Mouse (Mus musculus): ENCODE measurements at regions not wholly inside any gene's neighbourhood (a gene's known extent, or its start where the extent isn't known, plus 50 kb on each side); places are given as distances from the start of the nearest gene placed in this dataset.

DNA sequence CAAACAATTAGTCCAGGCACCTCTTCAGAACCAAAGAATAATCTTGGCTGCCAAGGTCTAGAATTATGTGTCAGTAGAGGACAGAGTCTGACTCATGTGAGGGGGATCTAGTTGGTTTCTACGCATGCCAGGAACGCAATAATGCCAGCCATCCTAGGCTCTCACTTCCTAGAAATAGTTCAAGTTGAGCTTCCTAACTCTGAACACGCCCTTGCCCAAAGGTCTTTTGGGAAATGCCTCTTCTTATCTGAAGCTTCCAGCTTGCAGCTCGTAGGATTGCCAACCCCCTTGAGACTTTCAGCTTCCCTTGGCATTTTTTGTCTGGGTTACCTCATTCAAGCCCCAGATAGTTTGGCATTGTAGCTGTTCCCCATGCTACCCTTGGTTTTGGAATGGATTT is 233.1 kb downstream of the Epha4 start:
- WGBS = 87% methylated on average over 4 of the region's 4 CpGs
- Histone ChIP-seq H3K27me3 (replicated peaks; ENCODE audit: control insufficient read depth, insufficient read depth, low read length) (no peaks in the 10 kb centered on the region), H3K4me3 (ENCODE audit: low read depth, low read length) (no peak overlapping the region), H3K9ac (ENCODE audit: low read depth, low read length) (no peak overlapping the region), H3K4me1 (ENCODE audit: control insufficient read depth, insufficient read depth, low read length) (no peaks in the 10 kb centered on the region), H3K9me3 (ENCODE audit: control insufficient read depth, low read length) (0 out of 2 replicates have a peak, but pooled peaks cover 3% of the 10 kb centered on the region), H3K4me2 (ENCODE audit: low read depth, low read length) (no peak overlapping the region), H3K36me3 (ENCODE audit: control insufficient read depth, insufficient read depth, low read length) (no peaks in the 10 kb centered on the region), H3K27ac (replicated peaks; ENCODE audit: low read depth, low read length) (no peak overlapping the region)
- no peak for ATAC-seq (ENCODE audit: low read depth)
- DNase-seq (ENCODE audit: low spot score) = no peak

DNA sequence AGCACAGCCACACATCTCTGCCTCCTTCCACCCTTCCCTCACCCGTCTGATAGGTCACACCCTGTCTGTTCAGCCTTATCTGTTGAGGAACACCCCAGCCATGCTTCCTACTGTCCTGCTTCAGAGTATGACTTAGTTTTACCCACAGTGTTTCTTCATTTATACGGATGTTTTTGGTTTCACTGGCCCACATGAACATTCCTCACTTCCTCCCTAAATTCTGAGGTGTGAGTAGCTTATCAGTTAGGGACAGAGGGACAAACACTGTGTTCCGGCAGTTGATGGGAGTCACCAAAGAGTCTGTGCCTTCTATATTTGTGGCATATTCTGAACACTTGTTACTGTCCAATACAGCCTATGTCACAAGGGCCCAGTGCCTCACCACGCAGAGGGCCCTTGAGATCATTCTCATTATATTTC is 216.2 kb downstream of the Epha4 start:
- H3K4me2 ChIP-seq (ENCODE audit: low read depth, low read length) = no peak overlapping the region
- H3K9me3 ChIP-seq (ENCODE audit: control insufficient read depth, low read length) = no peaks in the 10 kb centered on the region
- no peak overlapping the region for H3K27ac ChIP-seq (replicated peaks; ENCODE audit: low read depth, low read length)
- no peaks in the 10 kb centered on the region for H3K36me3 ChIP-seq (ENCODE audit: control insufficient read depth, insufficient read depth, low read length)
- no peak for ATAC-seq (ENCODE audit: low read depth)
- H3K9ac ChIP-seq (ENCODE audit: low read depth, low read length) = no peak overlapping the region
- no peaks in the 10 kb centered on the region for H3K27me3 ChIP-seq (replicated peaks; ENCODE audit: control insufficient read depth, insufficient read depth, low read length)
- DNase-seq (ENCODE audit: low spot score) = no peak
- 79% methylated on average over 4 of the region's 4 CpGs for WGBS
- H3K4me1 ChIP-seq (ENCODE audit: control insufficient read depth, insufficient read depth, low read length) = no peaks in the 10 kb centered on the region
- no peak overlapping the region for H3K4me3 ChIP-seq (ENCODE audit: low read depth, low read length)

DNA sequence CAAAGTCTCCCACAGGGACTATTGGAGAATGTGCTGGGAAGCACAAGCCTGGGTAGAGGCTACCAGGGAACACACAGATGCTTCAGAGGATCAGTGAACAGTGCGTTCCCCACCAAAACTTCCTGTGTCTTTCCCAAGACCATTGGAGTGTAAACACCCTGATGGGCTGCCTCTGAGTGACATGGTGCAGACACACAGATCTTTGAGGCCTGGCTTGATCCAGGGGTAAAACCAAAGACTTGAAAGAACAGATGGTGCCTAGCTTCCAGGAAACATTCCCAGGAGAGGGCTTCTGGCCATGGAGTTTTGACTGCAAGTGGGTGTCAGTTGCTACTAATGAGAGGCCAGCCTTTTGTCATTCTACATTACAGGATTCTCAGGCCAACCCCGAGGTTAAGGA is 214.1 kb downstream of the Epha4 start:
- WGBS = 55% methylated on average over 2 of the region's 2 CpGs
- ATAC-seq (ENCODE audit: low read depth) = no peak

DNA sequence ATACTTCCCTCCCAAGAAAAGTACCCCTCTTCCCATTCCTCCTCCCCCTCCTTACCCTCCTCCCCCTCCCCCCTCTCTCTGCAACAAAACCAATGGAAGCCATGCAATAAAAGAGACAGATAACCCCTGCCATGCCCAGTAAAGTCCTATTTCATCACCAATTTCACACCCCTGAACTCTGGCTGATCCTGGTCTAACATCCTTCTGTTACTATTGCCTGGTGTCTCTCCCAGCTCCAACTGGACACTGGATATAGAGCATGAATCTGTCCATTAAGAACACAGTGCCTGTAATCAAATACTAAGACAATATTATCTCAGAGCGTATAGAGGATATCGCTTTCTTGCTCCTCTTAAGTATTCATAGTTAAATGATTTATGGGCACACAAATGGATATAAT is 210.1 kb downstream of the Epha4 start:
- no peak overlapping the region for H3K9ac ChIP-seq (ENCODE audit: low read depth, low read length)
- WGBS = 77% methylated on average over 2 of the region's 2 CpGs
- H3K27ac ChIP-seq (replicated peaks; ENCODE audit: low read depth, low read length) = no peak overlapping the region
- no peak overlapping the region for H3K4me2 ChIP-seq (ENCODE audit: low read depth, low read length)
- no peak overlapping the region for H3K4me3 ChIP-seq (ENCODE audit: low read depth, low read length)
- no peaks in the 10 kb centered on the region for H3K9me3 ChIP-seq (ENCODE audit: control insufficient read depth, low read length)
- H3K4me1 ChIP-seq (ENCODE audit: control insufficient read depth, insufficient read depth, low read length) = no peaks in the 10 kb centered on the region
- ATAC-seq (ENCODE audit: low read depth) = no peak
- no peak for DNase-seq (ENCODE audit: low spot score)
- no peaks in the 10 kb centered on the region for H3K27me3 ChIP-seq (replicated peaks; ENCODE audit: control insufficient read depth, insufficient read depth, low read length)
- no peaks in the 10 kb centered on the region for H3K36me3 ChIP-seq (ENCODE audit: control insufficient read depth, insufficient read depth, low read length)

More for the DNA sequence above, 214.1 kb downstream of the Epha4 start:
- Histone ChIP-seq H3K36me3 (ENCODE audit: control insufficient read depth, insufficient read depth, low read length) (no peaks in the 10 kb centered on the region), H3K4me1 (ENCODE audit: control insufficient read depth, insufficient read depth, low read length) (no peaks in the 10 kb centered on the region), H3K4me3 (ENCODE audit: low read depth, low read length) (no peak overlapping the region), H3K9ac (ENCODE audit: low read depth, low read length) (no peak overlapping the region), H3K4me2 (ENCODE audit: low read depth, low read length) (no peak overlapping the region), H3K9me3 (ENCODE audit: control insufficient read depth, low read length) (no peaks in the 10 kb centered on the region), H3K27ac (replicated peaks; ENCODE audit: low read depth, low read length) (no peak overlapping the region), H3K27me3 (replicated peaks; ENCODE audit: control insufficient read depth, insufficient read depth, low read length) (no peaks in the 10 kb centered on the region)
- no peak for DNase-seq (ENCODE audit: low spot score)

DNA sequence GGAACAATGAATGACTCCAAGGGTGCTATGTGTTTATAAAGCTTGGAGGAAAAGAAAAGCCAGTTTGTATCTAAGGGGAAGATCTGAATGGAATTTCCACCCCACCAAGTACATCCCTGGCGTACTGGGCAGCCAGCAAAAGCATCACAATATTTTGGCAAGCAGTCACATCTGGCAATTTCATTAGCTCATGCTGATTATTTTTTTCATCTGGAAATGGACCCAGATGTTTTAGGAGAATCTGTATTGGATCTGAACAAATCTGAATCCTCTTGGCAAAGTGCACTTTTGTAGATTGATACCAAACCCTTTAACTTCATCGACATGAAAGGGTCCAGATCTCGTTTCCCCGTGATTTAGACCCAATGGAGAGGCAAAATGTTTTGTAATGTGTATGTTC is 207.1 kb downstream of the Epha4 start:
- Histone ChIP-seq H3K4me1 (ENCODE audit: control insufficient read depth, insufficient read depth, low read length) (no peaks in the 10 kb centered on the region), H3K36me3 (ENCODE audit: control insufficient read depth, insufficient read depth, low read length) (no peaks in the 10 kb centered on the region), H3K27me3 (replicated peaks; ENCODE audit: control insufficient read depth, insufficient read depth, low read length) (no peaks in the 10 kb centered on the region), H3K27ac (replicated peaks; ENCODE audit: low read depth, low read length) (no peak overlapping the region), H3K9ac (ENCODE audit: low read depth, low read length) (no peak overlapping the region), H3K9me3 (ENCODE audit: control insufficient read depth, low read length) (no peaks in the 10 kb centered on the region), H3K4me3 (ENCODE audit: low read depth, low read length) (no peak overlapping the region), H3K4me2 (ENCODE audit: low read depth, low read length) (no peak overlapping the region)
- ATAC-seq (ENCODE audit: low read depth) (no peak), DNase-seq (ENCODE audit: low spot score) (peak; percentile 57)
- WGBS = 38% methylated on average over 4 of the region's 4 CpGs

DNA sequence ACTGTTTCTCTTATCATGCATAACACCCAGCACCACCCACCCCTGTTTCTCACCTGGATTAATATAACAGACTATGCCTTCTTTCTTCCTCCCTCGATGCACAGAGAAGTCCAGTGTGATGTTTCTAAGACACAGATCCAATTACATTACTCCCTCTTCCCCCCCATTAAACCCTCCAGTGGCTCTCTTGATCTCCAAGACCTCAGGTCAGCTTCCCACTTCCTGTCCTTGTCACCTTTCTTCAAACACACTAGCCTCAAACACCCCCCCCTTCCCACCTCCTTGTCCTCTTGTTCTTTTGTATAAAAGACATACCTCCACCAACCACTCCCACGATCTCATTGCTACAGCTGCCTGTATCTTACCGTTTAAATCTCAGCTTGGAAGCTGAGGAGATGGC is 201.8 kb downstream of the Epha4 start:
- 40% methylated on average over 3 of the region's 3 CpGs for WGBS

DNA sequence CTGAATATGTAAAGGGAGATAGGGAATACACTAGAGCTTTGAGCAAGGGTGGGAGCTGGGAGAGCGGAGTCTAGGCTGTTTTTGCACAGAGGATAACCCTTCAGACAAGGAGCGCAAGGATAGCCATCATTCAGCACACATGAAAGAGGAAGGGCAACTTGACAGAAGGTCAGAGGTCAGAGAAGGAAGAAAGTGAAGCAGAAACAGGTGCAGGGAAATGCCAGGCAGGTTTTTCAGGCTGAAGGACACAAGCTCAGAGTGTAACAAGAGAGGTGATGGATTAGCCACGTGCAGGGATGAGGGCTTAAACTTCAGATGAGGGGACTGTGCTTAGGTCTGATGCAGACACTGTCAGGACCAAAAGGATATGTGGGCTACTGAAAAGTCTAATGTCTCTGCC is 199.5 kb downstream of the Epha4 start:
- Histone ChIP-seq H3K4me2 (ENCODE audit: low read depth, low read length) (no peak overlapping the region), H3K36me3 (ENCODE audit: control insufficient read depth, insufficient read depth, low read length) (no peaks in the 10 kb centered on the region), H3K4me3 (ENCODE audit: low read depth, low read length) (no peak overlapping the region), H3K27me3 (replicated peaks; ENCODE audit: control insufficient read depth, insufficient read depth, low read length) (no peaks in the 10 kb centered on the region), H3K9ac (ENCODE audit: low read depth, low read length) (no peak overlapping the region), H3K27ac (replicated peaks; ENCODE audit: low read depth, low read length) (no peak overlapping the region), H3K9me3 (ENCODE audit: control insufficient read depth, low read length) (no peaks in the 10 kb centered on the region), H3K4me1 (ENCODE audit: control insufficient read depth, insufficient read depth, low read length) (no peaks in the 10 kb centered on the region)
- WGBS = 63% methylated on average over 3 of the region's 3 CpGs
- no peak for ATAC-seq (ENCODE audit: low read depth)
- no peak for DNase-seq (ENCODE audit: low spot score)

More for the DNA sequence above, 201.8 kb downstream of the Epha4 start:
- Histone ChIP-seq H3K36me3 (ENCODE audit: control insufficient read depth, insufficient read depth, low read length) (no peaks in the 10 kb centered on the region), H3K9ac (ENCODE audit: low read depth, low read length) (no peak overlapping the region), H3K9me3 (ENCODE audit: control insufficient read depth, low read length) (no peaks in the 10 kb centered on the region), H3K27ac (replicated peaks; ENCODE audit: low read depth, low read length) (no peak overlapping the region), H3K27me3 (replicated peaks; ENCODE audit: control insufficient read depth, insufficient read depth, low read length) (no peaks in the 10 kb centered on the region), H3K4me3 (ENCODE audit: low read depth, low read length) (no peak overlapping the region), H3K4me1 (ENCODE audit: control insufficient read depth, insufficient read depth, low read length) (no peaks in the 10 kb centered on the region), H3K4me2 (ENCODE audit: low read depth, low read length) (no peak overlapping the region)
- ATAC-seq (ENCODE audit: low read depth) (no peak), DNase-seq (ENCODE audit: low spot score) (no peak)

DNA sequence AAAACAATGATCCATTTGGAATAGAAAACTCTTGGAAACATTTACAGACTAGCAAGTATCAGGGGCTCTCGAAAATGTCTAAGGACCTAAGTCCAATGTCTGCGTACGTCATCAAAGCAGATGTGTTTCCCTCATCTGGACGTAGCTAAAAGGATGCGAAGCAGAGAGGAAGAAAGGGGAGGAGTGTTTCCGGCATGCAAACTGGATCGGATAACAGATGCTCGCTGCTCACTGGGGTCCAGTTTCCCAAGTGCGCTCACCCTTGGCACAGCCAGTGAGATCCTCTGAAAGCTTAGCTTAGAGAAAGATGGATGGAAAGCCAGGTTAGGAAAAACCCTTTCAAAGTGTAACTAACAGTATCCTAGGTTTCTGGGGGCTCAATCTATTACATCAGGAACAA is 198.7 kb downstream of the Epha4 start:
- no peak for ATAC-seq (ENCODE audit: low read depth)
- Histone ChIP-seq H3K9me3 (ENCODE audit: control insufficient read depth, low read length) (no peaks in the 10 kb centered on the region), H3K4me3 (ENCODE audit: low read depth, low read length) (no peak overlapping the region), H3K27ac (replicated peaks; ENCODE audit: low read depth, low read length) (no peak overlapping the region), H3K27me3 (replicated peaks; ENCODE audit: control insufficient read depth, insufficient read depth, low read length) (no peaks in the 10 kb centered on the region), H3K36me3 (ENCODE audit: control insufficient read depth, insufficient read depth, low read length) (no peaks in the 10 kb centered on the region), H3K4me1 (ENCODE audit: control insufficient read depth, insufficient read depth, low read length) (no peaks in the 10 kb centered on the region), H3K4me2 (ENCODE audit: low read depth, low read length) (no peak overlapping the region), H3K9ac (ENCODE audit: low read depth, low read length) (no peak overlapping the region)
- DNase-seq (ENCODE audit: low spot score) = peak; percentile 36
- 18% methylated on average over 9 of the region's 9 CpGs for WGBS
